Mouse (Mus musculus) testis, adult 2 months (tissue): Measurements from ENCODE around the gene Rnf150.

ENCODE experiments used
- CTCF ChIP-seq: fragments of 200-500 bp; IDR thresholded peaks from 2 replicates; pipeline ENCODE4 v1.5.1; 2012; ENCODE audit warnings: low read depth, mild to moderate bottlenecking, inconsistent platforms, low read length, moderate library complexity; ENCODE audit not compliant: control insufficient read depth, insufficient read depth, insufficient replicate concordance
- POLR2A ChIP-seq: fragments of 200-500 bp; IDR thresholded peaks from 2 replicates; pipeline ENCODE4 v1.6.1; 2012; ENCODE audit warnings: low read depth, mild to moderate bottlenecking, inconsistent platforms, low read length, moderate library complexity; ENCODE audit not compliant: control insufficient read depth

- TF ChIP-seq CTCF (no peak), POLR2A (no peak)
Measured at GRCm38 (mm10) chr8:82945867-82946266, 82.7 kb downstream of the Rnf150 start.
